Mouse (Mus musculus) c-Kit-positive CD71-negative TER-119-negative erythroid progenitor cells, embryonic 14.5 days (primary cell): ENCODE data around the gene Mfsd6.

ENCODE experiments used
- DNase-seq: peaks from one replicate; pipeline ENCODE4 v3.0.0-alpha.2; 2013; ENCODE audit warnings: low read depth

The Mfsd6 gene

DNA sequence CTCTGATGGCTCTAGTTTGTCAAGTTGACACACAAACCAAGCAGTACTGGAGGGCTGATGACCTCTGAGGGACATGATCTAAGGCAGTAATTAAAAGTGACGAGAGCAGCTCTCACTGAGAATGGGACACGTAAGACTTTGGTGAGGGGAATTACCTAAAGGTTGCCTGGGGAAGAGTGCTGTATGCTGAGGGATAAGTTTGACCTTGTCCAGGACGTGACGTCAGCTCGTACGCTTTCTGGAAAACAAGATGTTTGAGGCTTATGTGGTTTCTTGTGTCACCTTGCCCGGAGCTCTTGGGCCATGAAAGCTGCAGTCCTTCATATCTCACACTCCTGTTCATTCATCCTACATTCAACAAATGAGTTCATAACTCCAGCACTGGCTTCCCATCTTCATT lies 88.2 kb downstream of the Mfsd6 start:
- no peak for DNase-seq

GRCm38 (mm10) chr1:52638101-52638500 lies 89.2 kb downstream of the Mfsd6 start:
- DNase-seq, result no peak

DNA sequence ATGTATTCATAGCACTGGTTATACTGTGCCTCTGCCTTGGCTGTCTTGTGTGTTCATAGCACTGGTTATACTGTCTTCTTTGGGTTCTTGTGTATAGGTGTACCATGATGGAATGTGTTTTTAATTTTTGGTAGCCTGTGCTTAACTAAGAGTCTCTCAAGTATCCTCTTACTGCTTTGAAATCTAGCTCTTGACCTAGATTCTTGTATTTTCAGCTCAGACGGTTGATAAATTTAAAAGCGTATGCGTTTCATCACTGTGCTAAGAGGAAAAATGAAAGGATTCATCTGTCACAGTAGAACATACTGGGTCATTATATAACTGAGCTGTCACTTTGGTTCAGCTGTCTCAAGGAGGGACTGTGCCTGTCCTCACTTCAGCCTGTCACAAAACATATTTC lies 91.3 kb downstream of the Mfsd6 start:
- DNase-seq, result no peak

DNA sequence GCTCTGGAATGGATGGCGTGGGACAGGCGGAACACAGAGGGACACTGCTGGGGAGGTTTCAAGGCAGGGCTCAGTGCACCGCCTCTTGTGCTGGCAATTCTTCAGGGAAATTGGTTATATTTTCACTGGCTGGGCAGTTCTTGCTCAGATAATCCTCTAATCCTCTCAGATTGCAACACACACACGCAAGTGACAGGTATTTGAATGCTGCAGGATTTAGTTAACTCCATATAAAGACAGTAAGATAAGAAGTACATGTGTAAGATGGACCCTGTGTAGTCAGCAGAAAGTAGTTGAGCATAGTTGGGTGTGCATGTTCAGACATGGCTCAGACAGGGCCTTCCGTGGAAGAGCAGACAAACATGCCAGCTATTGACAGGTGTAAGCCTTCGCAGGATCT lies 93.0 kb downstream of the Mfsd6 start:
- no peak for DNase-seq

DNA sequence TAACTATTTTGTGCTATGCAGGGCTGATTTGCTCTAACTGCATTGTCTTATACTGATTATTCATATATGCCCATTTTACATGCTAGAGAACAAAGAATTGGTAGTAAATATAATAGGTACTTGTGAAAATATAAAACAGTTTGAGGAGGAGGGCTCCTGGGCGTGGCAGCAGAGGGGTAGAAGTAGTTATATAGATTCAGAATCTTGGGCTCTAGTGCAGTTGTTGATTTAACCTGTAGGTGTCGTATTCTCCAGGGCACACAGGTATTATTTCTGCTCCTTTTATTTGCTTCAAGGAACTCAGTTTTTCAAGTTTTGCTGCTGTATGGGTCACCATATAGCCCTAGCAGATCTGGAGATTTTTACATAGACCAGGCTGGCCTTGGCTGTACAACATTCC lies 95.7 kb downstream of the Mfsd6 start:
- no peak for DNase-seq

DNA sequence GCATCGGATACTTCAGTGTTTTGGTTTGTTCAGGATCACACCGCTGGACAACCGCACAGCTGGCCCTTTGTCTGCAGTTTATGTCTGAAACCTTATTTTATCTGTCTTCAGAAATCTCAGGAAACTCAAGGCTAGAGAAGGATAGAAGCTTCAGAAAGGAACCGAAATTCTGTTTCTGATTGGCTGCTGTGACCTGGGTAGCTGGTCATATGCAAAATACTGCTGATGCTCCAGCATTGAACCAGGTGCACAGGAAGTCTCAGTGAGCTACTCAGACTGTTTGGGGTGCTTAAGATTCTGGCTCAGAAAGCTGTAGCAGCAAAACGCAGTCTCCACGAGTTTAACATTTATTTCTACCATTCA lies 96.3 kb downstream of the Mfsd6 start:
- peak; percentile 47 for DNase-seq

DNA sequence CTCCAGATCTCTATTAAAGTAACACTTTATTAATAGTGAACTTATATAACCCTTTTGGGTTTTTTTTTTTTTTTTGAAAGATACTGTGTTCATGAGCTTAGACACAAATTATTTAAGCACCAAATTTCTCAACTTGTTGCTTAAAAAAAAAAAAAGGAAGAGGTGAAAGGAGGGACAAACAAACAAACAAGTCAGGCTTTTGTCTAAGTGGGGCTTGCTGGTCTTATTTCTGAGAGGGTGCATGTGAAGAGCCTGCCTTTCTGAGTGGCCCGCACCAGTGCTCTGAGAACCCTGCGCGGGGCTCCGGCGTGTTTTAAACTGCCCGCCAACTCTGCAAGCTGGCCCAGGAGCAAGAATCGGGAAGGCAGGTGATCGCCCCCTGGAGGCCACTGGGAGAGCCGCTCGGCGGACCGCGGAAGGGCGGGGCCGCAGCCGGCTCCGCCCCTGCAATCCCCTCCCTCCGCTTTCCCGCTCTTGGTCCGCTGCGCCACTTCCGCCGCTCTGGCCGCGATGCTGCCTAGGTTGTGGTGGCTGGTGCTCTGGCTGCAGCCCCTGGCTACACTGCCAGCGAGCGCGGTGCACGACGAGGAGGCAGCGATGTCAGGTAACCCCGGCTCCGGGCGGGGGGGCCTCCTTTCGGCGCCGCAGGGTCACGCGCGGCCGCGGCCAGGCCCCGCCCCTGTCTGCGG lies 96.9 kb downstream of the Mfsd6 start, which contains the start of gene Nemp2:
Gene Nemp2, plus strand, starts transcription at position 456 of the 689 bp plus-strand sequence.
- peak; percentile 85 for DNase-seq

DNA sequence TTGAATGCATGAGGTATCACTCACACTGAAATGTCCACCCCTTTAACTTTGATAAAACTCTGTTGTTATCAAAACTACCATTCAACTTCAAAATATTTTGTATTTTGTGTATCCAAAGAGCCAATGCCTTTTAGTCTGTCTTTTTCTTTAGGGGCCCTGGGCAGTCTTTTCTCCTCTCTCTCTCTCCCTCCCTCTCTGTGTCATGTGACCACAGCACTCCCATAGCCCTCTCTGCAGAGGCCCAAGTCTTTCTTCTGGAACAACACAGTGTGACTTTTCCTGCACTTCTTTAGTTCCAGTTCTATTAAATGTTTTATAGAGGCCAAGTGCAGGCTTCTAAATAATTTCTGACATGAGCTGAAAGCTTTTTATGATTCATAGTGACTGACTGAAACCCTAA lies 106.8 kb downstream of the Mfsd6 start:
- DNase-seq, result no peak

DNA sequence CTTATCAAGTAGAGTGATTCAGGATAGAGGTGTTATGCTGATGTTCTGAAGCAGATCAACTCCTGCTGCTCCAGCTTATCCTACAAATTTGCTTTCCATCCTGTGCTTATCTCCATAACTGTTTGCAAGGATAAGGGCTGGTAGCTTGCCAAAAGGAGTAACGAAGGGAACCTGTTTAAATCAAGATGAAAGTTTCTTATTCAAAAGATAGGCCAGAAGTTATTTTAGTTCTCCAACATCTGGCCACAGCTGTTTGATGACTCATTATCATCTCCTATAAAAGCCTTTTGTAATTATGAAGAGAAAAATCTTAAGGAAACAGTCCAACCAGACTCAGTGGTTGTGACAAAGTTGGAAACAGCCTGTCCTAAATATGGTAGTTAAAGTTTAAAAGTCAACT lies 109.0 kb downstream of the Mfsd6 start:
- no peak for DNase-seq

- no peak for DNase-seq
These were observed 118.8 kb downstream of the Mfsd6 start for GRCm38 (mm10) chr1:52608486-52608885.

DNA sequence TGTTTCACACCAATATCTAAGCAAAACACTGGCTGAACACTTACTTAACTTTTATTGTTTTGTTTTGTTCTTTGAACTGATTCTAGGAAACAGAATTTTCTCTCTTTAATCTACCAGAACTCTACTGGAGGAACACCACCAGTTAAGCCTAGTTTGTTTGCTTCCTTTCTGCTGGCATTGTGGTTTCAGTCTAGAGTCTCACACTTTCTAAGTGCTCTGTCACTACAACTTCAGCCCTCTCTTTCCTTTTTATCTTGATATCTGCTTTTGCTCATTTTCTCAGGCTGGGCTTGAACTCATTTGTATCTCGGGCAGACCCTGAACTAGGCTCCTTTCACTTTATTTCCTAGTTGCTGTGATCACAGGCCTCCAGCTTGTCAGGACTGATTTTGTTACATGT lies 119.6 kb downstream of the Mfsd6 start:
- DNase-seq, result no peak
